In genomic region chr15:103453551-103454218, GRCm38 (mm10) we compare ENCODE assay signal across 8 mouse cellular contexts. TPM values are rescaled to one million over a fixed set of nuclear protein-coding genes. Genes with fewer than 3 reads are reported as not detected.
DNase-seq lines count a peak whose midpoint lies in the region; ATAC-seq lines count a peak whose summit lies in the region.

Nckap1l (plus strand) TSS chr15:103453794.

- H3K4me2 ChIP-seq in embryonic facial prominence, embryonic 14.5 days (ENCODE audit: low read depth, low read length) = no peak within 1 kb of the TSS
- peak within 1 kb of the TSS; percentile 44 for H3K4me2 ChIP-seq in liver, embryonic 13.5 days

- peak; percentile 9 for DNase-seq in embryonic facial prominence, embryonic 14.5 days (ENCODE audit: low spot score)
- no peak for DNase-seq in embryonic facial prominence, embryonic 10.5 days (ENCODE audit: low spot score)
- DNase-seq in liver, embryonic 13.5 days = peak; percentile 46
- DNase-seq in spleen, adult 12 weeks (ENCODE audit: low spot score) = peak; percentile 63
- no peak for DNase-seq in forebrain, embryonic 10.5 days (ENCODE audit: extremely low spot score, low spot score)
- DNase-seq in embryo, embryonic 10.5 days (ENCODE audit: low spot score) = no peak

- 86% methylated on average over 13 of the region's 13 CpGs for WGBS in embryonic facial prominence, embryonic 14.5 days
- WGBS in embryonic facial prominence, embryonic 10.5 days = 86% methylated on average over 13 of the region's 13 CpGs
- WGBS in liver, embryonic 13.5 days (ENCODE audit: insufficient replicate concordance) = 30% methylated on average over 13 of the region's 13 CpGs
- 87% methylated on average over 13 of the region's 13 CpGs for WGBS in forebrain, embryonic 10.5 days

- no peak within 1 kb of the TSS for H3K27ac ChIP-seq in embryonic facial prominence, embryonic 14.5 days (replicated peaks; ENCODE audit: low read depth, low read length)
- H3K27ac ChIP-seq in embryonic facial prominence, embryonic 10.5 days (replicated peaks) = no peak within 1 kb of the TSS
- no peak within 1 kb of the TSS for H3K27ac ChIP-seq in liver, embryonic 13.5 days
- H3K27ac ChIP-seq in forebrain, embryonic 10.5 days = no peak within 1 kb of the TSS

- no peaks in the 10 kb centered on the region for H3K36me3 ChIP-seq in embryonic facial prominence, embryonic 14.5 days (ENCODE audit: control insufficient read depth, insufficient read depth, low read length)
- H3K36me3 ChIP-seq in embryonic facial prominence, embryonic 10.5 days (replicated peaks) = no peaks in the 10 kb centered on the region
- H3K36me3 ChIP-seq in liver, embryonic 13.5 days = no peaks in the 10 kb centered on the region
- no peaks in the 10 kb centered on the region for H3K36me3 ChIP-seq in forebrain, embryonic 10.5 days (replicated peaks)

- no peaks in the 10 kb centered on the region for H3K27me3 ChIP-seq in embryonic facial prominence, embryonic 14.5 days (replicated peaks; ENCODE audit: control insufficient read depth, insufficient read depth, low read length)
- no peaks in the 10 kb centered on the region for H3K27me3 ChIP-seq in embryonic facial prominence, embryonic 10.5 days (replicated peaks; ENCODE audit: low read depth, poor library complexity, severe bottlenecking)
- H3K27me3 ChIP-seq in liver, embryonic 13.5 days = no peaks in the 10 kb centered on the region
- H3K27me3 ChIP-seq in forebrain, embryonic 10.5 days (ENCODE audit: poor library complexity, severe bottlenecking) = no peaks in the 10 kb centered on the region

- no peak within 1 kb of the TSS for H3K4me3 ChIP-seq in embryonic facial prominence, embryonic 14.5 days (ENCODE audit: low read depth, low read length)
- H3K4me3 ChIP-seq in embryonic facial prominence, embryonic 10.5 days = no peak within 1 kb of the TSS
- peak within 1 kb of the TSS; percentile 33 for H3K4me3 ChIP-seq in liver, embryonic 13.5 days (replicated peaks)
- no peak within 1 kb of the TSS for H3K4me3 ChIP-seq in forebrain, embryonic 10.5 days

- H3K9ac ChIP-seq in embryonic facial prominence, embryonic 14.5 days (ENCODE audit: low read depth, low read length) = no peak within 1 kb of the TSS
- no peak within 1 kb of the TSS for H3K9ac ChIP-seq in liver, embryonic 13.5 days

- H3K9me3 ChIP-seq in embryonic facial prominence, embryonic 14.5 days (ENCODE audit: control insufficient read depth, low read length) = no peaks in the 10 kb centered on the region
- H3K9me3 ChIP-seq in embryonic facial prominence, embryonic 10.5 days = no peaks in the 10 kb centered on the region
- no peaks in the 10 kb centered on the region for H3K9me3 ChIP-seq in liver, embryonic 13.5 days (replicated peaks)
- no peaks in the 10 kb centered on the region for H3K9me3 ChIP-seq in forebrain, embryonic 10.5 days

- no peak for ATAC-seq in embryonic facial prominence, embryonic 14.5 days (ENCODE audit: low read depth)
- peak; percentile 100 for ATAC-seq in CD4-positive, CD25-positive, alpha-beta regulatory T cell, adult 4 months
- peak; percentile 100 for ATAC-seq in granulocyte monocyte progenitor cell, adult 5-6 weeks (replicated peaks; ENCODE audit: poor library complexity, severe bottlenecking)
- peak; percentile 83 for ATAC-seq in liver, embryonic 13.5 days (ENCODE audit: low read depth)

- H3K4me1 ChIP-seq in embryonic facial prominence, embryonic 14.5 days (ENCODE audit: control insufficient read depth, insufficient read depth, low read length) = no peaks in the 10 kb centered on the region
- H3K4me1 ChIP-seq in embryonic facial prominence, embryonic 10.5 days = no peaks in the 10 kb centered on the region
- 0 out of 2 replicates have a peak, but pooled peaks cover 2% of the 10 kb centered on the region for H3K4me1 ChIP-seq in liver, embryonic 13.5 days (replicated peaks)
- H3K4me1 ChIP-seq in forebrain, embryonic 10.5 days = no peaks in the 10 kb centered on the region

RNA-seq across cellular contexts. Expression of gene Nckap1l, which starts in this region (rescaled TPM):
- polyA plus RNA-seq in embryonic facial prominence, embryonic 14.5 days (2014; fragmentation: Nextera tagmentation; extraction: Ambion mirVana) = 4.6 and 5.0 TPM in 2 replicates
- polyA plus RNA-seq in embryonic facial prominence, embryonic 10.5 days (2016; fragmentation: Nextera tagmentation; extraction: Ambion mirVana) = 1.1 and 1.3 TPM in 2 replicates
- polyA plus RNA-seq in CD4-positive, CD25-positive, alpha-beta regulatory T cell, adult 4 months (2017; shearing (Covaris generic)) = 100 to 1,000 TPM in 1 of 2 experiments, 10 to 100 TPM in 1; 95.5 to 155 TPM
- 77.4 and 94.2 TPM in 2 replicates for total RNA-seq in granulocyte monocyte progenitor cell, adult 5-6 weeks (2014; fragmentation: Nextera tagmentation)
- 106 and 107 TPM in 2 replicates for total RNA-seq in granulocyte monocyte progenitor cell, adult 5-6 weeks (2017)
- 5.9 and 7.0 TPM in 2 replicates for polyA plus RNA-seq in liver, embryonic 13.5 days (2015; fragmentation: Nextera tagmentation; extraction: Ambion mirVana)
- polyA plus RNA-seq in forebrain, embryonic 10.5 days (2016; fragmentation: Nextera tagmentation; extraction: Ambion mirVana) = 1.2 and 1.3 TPM in 2 replicates

Comparison
In these comparisons a context has a peak if more than half of its experiments do, and no peak if none do; other contexts are left out.
1. RNA of gene Nckap1l (polyA plus RNA-seq): 95.5 to 155 TPM in CD4-positive, CD25-positive, alpha-beta regulatory T cell, adult 4 months; 5.9 to 7.0 TPM in liver, embryonic 13.5 days, 4.6 to 5.0 TPM in embryonic facial prominence, embryonic 14.5 days, 1.2 to 1.3 TPM in forebrain, embryonic 10.5 days and 1.1 to 1.3 TPM in embryonic facial prominence, embryonic 10.5 days; every median in the first group is over 10 times any median in the second.
2. DNase-seq: peak in embryonic facial prominence, embryonic 14.5 days (single experiment), liver, embryonic 13.5 days (single experiment) and spleen, adult 12 weeks (single experiment); none in embryonic facial prominence, embryonic 10.5 days (single experiment), forebrain, embryonic 10.5 days (single experiment) and embryo, embryonic 10.5 days (single experiment).